Mouse (Mus musculus): ENCODE results near the gene Dock4. TPM values are rescaled to one million over a fixed set of nuclear protein-coding genes. Genes with fewer than 3 reads are reported as not detected.

Dock4 gene
- total RNA-seq, 2 experiments from 2014 or later, result 11.7 to 12.9 TPM

DNA sequence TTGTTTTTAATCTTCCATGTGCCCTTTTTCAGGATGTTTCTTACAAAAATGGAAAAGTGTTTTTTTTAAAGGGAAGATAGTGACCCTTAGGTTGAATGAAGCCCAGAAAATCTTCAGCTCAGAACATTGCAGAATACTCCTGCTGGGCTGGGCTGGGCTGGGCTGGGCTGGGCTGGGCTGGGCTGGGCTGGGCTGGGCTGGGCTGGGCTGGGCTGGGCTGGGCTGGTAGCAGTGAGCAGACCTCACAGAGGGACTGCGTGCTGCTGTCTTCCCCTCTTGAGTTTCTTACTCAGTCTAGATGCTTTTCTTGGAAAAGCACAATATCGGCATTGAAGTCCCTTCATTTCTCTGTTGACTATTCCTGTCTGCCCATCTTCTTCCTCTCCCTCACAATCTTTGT lies 350.0 kb downstream of the Dock4 start:
- intact Hi-C loops (cut with DNase I), result no loop called here
- no peak for DNase-seq (ENCODE audit: low spot score)

GRCm38 (mm10) chr12:40796813-40797491 lies 351.2 kb downstream of the Dock4 start:
- intact Hi-C loops (cut with DNase I), result no loop called here
- DNase-seq (ENCODE audit: low spot score), result no peak

DNA sequence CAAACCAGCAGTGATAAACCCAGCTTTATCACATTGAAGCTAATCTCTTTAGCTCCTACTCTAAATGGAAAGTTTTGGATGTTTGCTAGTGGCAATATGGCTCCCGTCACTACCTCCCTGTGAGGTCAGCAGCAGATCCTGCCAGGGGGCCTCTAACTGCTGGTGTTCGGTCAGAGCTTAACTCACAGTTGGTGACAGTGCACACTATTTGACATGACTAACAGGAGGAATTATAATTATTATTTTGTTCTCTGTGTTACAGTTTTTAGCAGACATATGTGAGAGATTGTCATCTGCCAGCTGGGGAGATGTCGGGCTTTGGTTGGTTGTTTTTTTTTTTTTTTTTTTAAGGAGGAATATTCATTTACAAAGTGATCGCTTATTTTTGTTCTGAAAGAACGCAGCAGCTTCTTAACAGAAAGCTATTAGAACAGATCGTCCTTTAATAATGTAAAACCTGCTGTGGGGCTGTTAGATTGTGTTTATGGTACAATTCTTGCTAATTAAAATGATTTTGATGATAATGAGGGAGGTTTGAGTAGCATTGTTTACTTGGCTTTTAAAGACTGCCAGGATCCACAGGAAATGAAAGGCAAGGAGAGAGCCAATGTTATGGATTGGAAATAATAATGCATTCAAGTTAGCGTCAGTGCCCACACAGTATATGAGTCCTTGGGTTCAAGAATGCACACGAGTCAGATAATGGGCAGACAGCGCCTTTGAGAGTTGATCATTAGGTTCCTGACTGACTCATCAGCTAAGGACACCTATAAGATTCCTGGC lies 352.0 kb downstream of the Dock4 start:
- no peak for DNase-seq (ENCODE audit: low spot score)
- intact Hi-C loops (cut with DNase I), result no loop called here

DNA sequence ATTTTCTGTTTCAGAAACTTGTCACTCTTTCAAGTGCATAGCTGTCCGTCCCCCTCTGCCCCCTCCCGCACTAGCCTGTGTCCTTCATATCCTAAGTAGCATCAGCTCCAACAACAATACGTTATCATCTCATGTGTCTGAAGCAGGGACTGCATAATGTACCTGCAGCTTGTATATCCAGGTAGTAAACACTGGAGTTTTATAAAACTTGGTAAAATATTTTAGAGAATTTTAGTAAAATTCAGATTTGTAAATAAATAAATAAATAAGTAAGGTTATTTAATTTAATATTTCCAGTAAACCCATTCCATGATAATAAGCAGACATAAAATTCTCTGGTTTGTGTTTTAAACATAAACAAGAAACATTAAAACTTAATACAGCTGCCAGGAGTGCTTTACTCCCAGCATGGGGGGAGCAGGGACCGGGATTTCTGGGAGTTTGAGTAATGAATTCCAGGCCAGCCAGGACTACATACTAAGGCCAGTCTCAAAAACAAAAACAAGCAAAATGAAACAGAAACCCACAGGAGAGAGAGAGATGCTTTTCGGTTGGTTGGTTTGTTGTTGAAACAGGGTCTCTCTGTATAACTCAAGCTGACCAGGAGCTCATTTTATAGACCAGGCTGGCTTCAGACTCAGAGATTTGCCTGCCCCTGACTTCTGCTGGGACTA lies 352.7 kb downstream of the Dock4 start:
- intact Hi-C loops (cut with DNase I), result no loop called here
- no peak for DNase-seq (ENCODE audit: low spot score)

DNA sequence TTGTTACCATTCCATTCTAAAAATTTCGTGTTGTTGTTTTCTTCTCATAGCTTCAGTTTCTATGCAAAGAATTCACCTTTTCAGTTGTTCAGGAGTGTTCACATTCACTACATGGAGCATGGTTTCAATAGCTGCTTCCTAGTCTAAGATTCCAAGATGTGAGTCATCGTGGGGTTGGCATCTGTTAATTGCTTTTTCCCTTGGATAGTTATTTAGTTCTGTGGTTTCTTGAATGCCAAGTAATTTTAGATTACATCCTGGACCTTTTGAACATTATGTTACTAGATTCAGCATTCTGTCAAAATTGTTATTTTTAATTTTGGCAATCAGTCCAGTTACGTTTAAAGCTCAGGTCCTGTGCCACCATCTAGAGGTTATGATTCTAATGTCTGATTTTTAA lies 355.7 kb downstream of the Dock4 start:
- DNase-seq (ENCODE audit: low spot score), result no peak
- intact Hi-C loops (cut with DNase I), result no loop called here

- no peak for DNase-seq (ENCODE audit: low spot score)
- intact Hi-C loops (cut with DNase I), result no loop called here
Measured at GRCm38 (mm10) chr12:40805257-40805656, 359.5 kb downstream of the Dock4 start.

DNA sequence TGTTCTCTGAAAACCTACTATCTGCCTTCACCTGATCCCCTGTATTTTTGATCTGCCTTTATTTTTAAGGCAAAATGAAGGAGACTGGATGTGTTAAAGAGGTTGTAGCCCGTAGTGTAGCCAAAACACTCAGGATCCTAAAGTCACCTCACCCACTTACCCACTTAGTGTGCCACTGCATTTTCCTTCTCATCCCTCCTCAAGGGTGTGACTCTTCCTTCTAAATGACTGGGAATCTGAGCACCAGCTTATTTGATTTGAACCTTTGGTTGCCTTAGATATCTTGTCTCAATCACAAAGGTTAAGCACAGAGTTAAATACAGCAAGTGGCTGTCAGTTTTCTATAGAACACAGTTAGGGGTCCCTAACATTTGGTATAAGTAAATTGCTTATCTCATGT lies 362.2 kb downstream of the Dock4 start:
- no peak for DNase-seq (ENCODE audit: low spot score)
- intact Hi-C loops (cut with DNase I), result no loop called here

DNA sequence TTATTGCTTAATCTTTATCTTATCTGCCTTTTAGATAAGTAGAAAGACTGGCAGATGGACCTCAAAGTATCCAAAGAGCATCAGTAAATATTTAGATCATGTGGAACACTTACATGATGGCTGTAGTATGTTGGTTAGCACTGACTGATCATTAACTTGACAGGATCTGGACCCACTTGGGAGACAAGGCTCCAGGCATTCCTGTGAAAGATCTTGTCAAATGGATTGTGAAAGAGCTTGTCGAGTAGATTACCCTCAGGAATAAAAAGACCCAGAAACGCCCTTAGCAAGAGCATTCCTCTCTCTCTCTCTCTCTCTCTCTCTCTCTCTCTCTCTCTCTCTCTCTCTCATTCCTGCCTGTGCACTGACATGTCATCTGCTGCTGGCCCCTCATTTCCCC lies 367.7 kb downstream of the Dock4 start:
- no peak for DNase-seq (ENCODE audit: low spot score)
- intact Hi-C loops (cut with DNase I), result no loop called here

GRCm38 (mm10) chr12:40814659-40815363 lies 369.1 kb downstream of the Dock4 start:
- intact Hi-C loops (cut with DNase I), result loop anchor here (2.0 to 5.0 kb wide), 2 partner anchors 368 to 558 kb away; partner anchors contain the start of genes Dock4 and Zfp277
- no peak for DNase-seq (ENCODE audit: low spot score)

GRCm38 (mm10) chr12:40818046-40818708 lies 372.4 kb downstream of the Dock4 start:
- DNase-seq (ENCODE audit: low spot score), result no peak
- intact Hi-C loops (cut with DNase I), result loop anchor here (5.0 kb wide), 1 partner anchor 371 kb away; the partner anchor contains the start of genes Dock4 and Zfp277

DNA sequence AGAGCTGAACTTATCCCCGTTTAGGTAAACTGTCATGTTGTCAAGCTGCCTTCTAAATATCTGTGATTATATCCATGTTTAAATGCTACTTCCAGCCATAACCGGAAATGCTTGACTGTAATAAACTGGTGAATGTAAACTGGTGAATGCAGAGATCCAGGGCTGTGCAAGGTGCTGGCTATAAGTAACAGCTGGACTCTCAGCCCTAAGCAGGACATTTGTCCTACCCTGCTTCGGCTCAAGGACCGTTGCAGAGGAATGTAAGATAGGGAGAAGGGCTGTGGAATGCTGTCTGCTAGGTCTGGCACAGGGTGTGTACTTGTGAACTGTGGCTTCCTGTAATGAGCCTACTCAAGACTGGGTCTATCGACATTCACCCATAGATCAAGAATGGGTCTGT lies 377.9 kb downstream of the Dock4 start:
- intact Hi-C loops (cut with DNase I), result no loop called here
- no peak for DNase-seq (ENCODE audit: low spot score)

GRCm38 (mm10) chr12:40824251-40824650 lies 378.5 kb downstream of the Dock4 start:
- intact Hi-C loops (cut with DNase I), result no loop called here
- no peak for DNase-seq (ENCODE audit: low spot score)

DNA sequence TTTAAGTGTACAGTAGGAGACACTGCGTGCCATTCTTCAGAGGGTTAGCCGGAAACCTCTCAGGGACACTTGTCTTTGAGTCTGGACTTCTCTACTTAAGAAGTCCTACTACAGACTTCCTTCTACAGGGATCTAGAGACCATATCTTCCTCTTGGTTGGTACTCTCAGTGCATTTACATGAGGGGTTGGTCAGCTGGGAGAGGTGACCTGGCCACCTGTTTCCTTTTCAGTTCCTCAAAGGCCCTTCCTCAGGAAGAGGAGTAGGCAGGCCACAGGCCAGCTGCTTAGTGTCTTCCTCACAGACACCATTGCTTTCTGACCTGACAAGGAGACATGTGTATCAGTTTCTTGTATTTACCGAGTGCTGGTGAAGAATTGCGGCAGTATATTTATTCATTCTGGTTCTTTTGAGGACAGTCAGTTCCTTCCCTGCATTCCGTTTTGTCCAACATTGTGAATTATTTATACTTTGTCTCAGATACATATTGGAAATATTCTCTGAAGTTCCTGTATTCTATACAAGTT lies 380.2 kb downstream of the Dock4 start:
- intact Hi-C loops (cut with DNase I), result no loop called here
- DNase-seq (ENCODE audit: low spot score), result no peak

DNA sequence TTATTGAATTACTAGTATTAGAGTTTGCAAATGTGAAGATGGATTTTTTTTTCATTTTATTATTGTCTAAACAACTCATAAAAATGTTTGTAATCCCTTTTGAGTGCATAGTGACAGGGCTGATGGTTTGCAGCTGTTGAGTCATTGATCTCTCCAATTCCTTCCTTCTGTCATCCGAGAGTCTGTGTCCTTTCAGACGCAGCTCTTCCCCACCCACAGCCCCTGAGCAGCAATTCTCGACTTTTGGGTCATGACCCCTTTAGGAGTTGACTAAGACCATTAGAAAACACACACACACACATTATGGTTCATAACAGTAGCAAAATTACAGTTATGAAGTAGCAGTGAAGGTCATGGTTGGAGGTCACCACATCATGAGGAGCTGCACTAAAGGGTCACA lies 380.7 kb downstream of the Dock4 start:
- DNase-seq (ENCODE audit: low spot score), result no peak
- intact Hi-C loops (cut with DNase I), result no loop called here

DNA sequence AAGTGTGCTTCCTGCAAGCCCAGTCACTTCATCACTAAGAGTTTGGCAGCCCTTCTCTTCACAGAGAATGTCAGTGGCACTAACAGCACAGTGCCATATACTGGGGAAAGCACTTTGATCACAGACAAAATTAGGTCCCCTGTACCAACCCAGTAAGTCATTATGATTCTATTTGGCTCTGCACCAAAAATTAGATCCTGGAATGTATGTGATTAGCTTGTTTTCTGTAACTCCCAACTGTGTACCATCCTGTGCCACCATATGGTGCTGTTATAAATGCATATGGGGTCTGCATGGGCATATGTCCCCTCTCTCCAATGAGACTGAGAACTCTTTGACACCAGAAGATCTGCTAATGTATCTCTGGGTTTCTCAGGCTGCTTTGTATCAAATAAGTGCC lies 382.3 kb downstream of the Dock4 start:
- DNase-seq (ENCODE audit: low spot score), result no peak
- intact Hi-C loops (cut with DNase I), result no loop called here

GRCm38 (mm10) chr12:40829269-40829668 lies 383.5 kb downstream of the Dock4 start:
- intact Hi-C loops (cut with DNase I), result no loop called here
- no peak for DNase-seq (ENCODE audit: low spot score)

- intact Hi-C loops (cut with DNase I), result no loop called here
- no peak for DNase-seq (ENCODE audit: low spot score)
Measured at GRCm38 (mm10) chr12:40832157-40832556, 386.4 kb downstream of the Dock4 start.

DNA sequence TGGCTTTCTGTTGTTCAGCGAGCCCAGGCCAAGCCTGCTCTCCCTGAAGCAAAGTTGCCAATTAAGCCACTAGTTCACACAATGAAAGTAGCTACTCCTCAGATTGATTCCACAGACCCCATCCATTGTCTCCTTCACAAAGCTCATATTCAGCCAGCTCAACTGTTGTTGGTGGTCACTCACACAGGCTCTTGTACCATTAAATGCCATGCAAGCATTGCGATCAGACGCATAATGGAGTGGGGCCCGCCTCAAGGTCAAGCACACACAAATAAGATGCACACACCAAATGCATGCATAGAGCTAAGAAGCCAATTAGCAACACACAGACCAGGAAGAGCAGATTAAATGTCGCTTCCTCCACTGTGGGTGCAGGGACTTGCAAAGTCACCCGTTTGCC lies 391.2 kb downstream of the Dock4 start:
- no peak for DNase-seq (ENCODE audit: low spot score)
- intact Hi-C loops (cut with DNase I), result loop anchor here (2.0 kb wide), 1 partner anchor 652 kb away; no protein-coding TSS in a partner anchor

GRCm38 (mm10) chr12:40837597-40838337 lies 392.0 kb downstream of the Dock4 start:
- no peak for DNase-seq (ENCODE audit: low spot score)
- intact Hi-C loops (cut with DNase I), result loop anchor here (2.0 kb wide), 2 partner anchors 259 to 651 kb away; no protein-coding TSS in a partner anchor

Measured in heart, postnatal 25 days (tissue).